Mouse (Mus musculus) CH12.LX (cell line): ENCODE measurements around the gene Lgr4. TPM values are rescaled to one million over a fixed set of nuclear protein-coding genes. Genes with fewer than 3 reads are reported as not detected.

Experiments
- DNase-seq: peaks from one replicate; pipeline ENCODE4 v3.0.0-alpha.2; 2013; ENCODE audit errors: extremely low read depth
- H3K27ac ChIP-seq: 2 replicates; pipeline ENCODE4 v1.5.1; 2012; ENCODE audit warnings: low read depth, mild to moderate bottlenecking, control low read depth, moderate library complexity; ENCODE audit not compliant: insufficient read depth
- H3K27me3 ChIP-seq: replicated peaks from 2 replicates; pipeline ENCODE3; 2012; ENCODE audit warnings: inconsistent platforms
- H3K36me3 ChIP-seq, 2 experiments: replicated peaks in 1 of 2; 2 replicates each; pipeline versions ENCODE3 to v1.6.1; 2012; ENCODE audit warnings: inconsistent platforms in 1 of 2, low read length in 1 of 2, mild to moderate bottlenecking in 1 of 2, mixed read lengths in 1 of 2, moderate library complexity in 1 of 2; ENCODE audit not compliant: control insufficient read depth in 1 of 2, insufficient read depth in 1 of 2
- H3K4me1 ChIP-seq, 2 experiments: 2 replicates each; pipeline ENCODE4 v1.6.1; 2012; ENCODE audit warnings: inconsistent platforms in 1 of 2, moderate library complexity in 1 of 2; ENCODE audit not compliant: insufficient read depth in 2 of 2, control insufficient read depth in 1 of 2
- H3K4me2 ChIP-seq: 2 replicates; pipeline ENCODE4 v1.6.1; 2012; ENCODE audit warnings: low read depth, mild to moderate bottlenecking, control low read depth; ENCODE audit not compliant: poor library complexity, insufficient read depth, severe bottlenecking
- H3K4me3 ChIP-seq, 3 experiments: fragments of 150-350 bp in 1 of 3; sonication (generic) in 1 of 3; replicated peaks in 1 of 3; 2 replicates each; pipeline versions ENCODE3 to v1.5.1; 2011 to 2012; ENCODE audit warnings: low read depth in 2 of 3, low read length in 2 of 3, mild to moderate bottlenecking in 2 of 3, moderate library complexity in 2 of 3, control low read depth in 1 of 3, improper control_type of control experiment in 1 of 3, inconsistent platforms in 1 of 3, mixed read lengths in 1 of 3; ENCODE audit not compliant: poor library complexity in 1 of 3
- H3K79me2 ChIP-seq: replicated peaks from 2 replicates; pipeline ENCODE4 v1.6.1; 2012; ENCODE audit warnings: mild to moderate bottlenecking, moderate library complexity; ENCODE audit not compliant: control insufficient read depth, poor library complexity, insufficient read depth, severe bottlenecking; ENCODE audit errors: extremely low read depth
- H3K9ac ChIP-seq: 2 replicates; pipeline ENCODE4 v1.6.1; 2012; ENCODE audit warnings: low read depth, mild to moderate bottlenecking, control low read depth, moderate library complexity; ENCODE audit not compliant: insufficient read depth
- H3K9me3 ChIP-seq: replicated peaks from 2 replicates; pipeline ENCODE3; 2012; ENCODE audit warnings: low read length, inconsistent platforms, mixed read lengths
- CTCF ChIP-seq, 2 experiments: IDR thresholded peaks in 1 of 2; conservative IDR thresholded peaks in 1 of 2; 2 replicates each; pipeline ENCODE4 v1.5.1; 2011 to 2012; ENCODE audit warnings: low read depth in 2 of 2, low read length in 2 of 2, improper control_type of control experiment in 1 of 2, inconsistent platforms in 1 of 2, mild to moderate bottlenecking in 1 of 2, moderate library complexity in 1 of 2
- HCFC1 ChIP-seq: IDR thresholded peaks from 2 replicates; pipeline ENCODE4 v1.6.1; 2012; ENCODE audit warnings: low read depth, mild to moderate bottlenecking, inconsistent platforms, low read length, improper control_type of control experiment
- IRF4 ChIP-seq: IDR thresholded peaks from 2 replicates; pipeline ENCODE4 v1.6.1; 2014; ENCODE audit warnings: low read depth, mild to moderate bottlenecking, inconsistent platforms, low read length, improper control_type of control experiment
- KAT2A ChIP-seq: IDR thresholded peaks from 2 replicates; pipeline ENCODE4 v1.6.1; 2012; ENCODE audit warnings: low read length, improper control_type of control experiment, inconsistent platforms; ENCODE audit not compliant: insufficient replicate concordance
- MAZ ChIP-seq: IDR thresholded peaks from 2 replicates; pipeline ENCODE4 v1.6.1; 2012; ENCODE audit warnings: low read depth, mild to moderate bottlenecking, inconsistent platforms, low read length, improper control_type of control experiment, moderate library complexity
- MXI1 ChIP-seq: IDR thresholded peaks from 2 replicates; pipeline ENCODE4 v1.6.1; 2011; ENCODE audit warnings: mild to moderate bottlenecking, low read depth, low read length, improper control_type of control experiment
- MYC ChIP-seq: IDR thresholded peaks from 2 replicates; pipeline ENCODE4 v1.6.1; 2011; ENCODE audit warnings: low read depth, mild to moderate bottlenecking, improper control_type of control experiment, low read length
- NRF1 ChIP-seq: IDR thresholded peaks from 2 replicates; pipeline ENCODE4 v1.6.1; 2014; ENCODE audit warnings: low read depth, mild to moderate bottlenecking, inconsistent platforms, low read length, improper control_type of control experiment, moderate library complexity
- POLR2A ChIP-seq: IDR thresholded peaks from 2 replicates; pipeline ENCODE4 v1.6.1; 2011; ENCODE audit warnings: low read depth, mild to moderate bottlenecking, improper control_type of control experiment, low read length
- POLR2AphosphoS2 ChIP-seq: IDR thresholded peaks from 2 replicates; pipeline ENCODE4 v1.6.1; 2011; ENCODE audit warnings: low read depth, low read length, improper control_type of control experiment
- RAD21 ChIP-seq: IDR thresholded peaks from 2 replicates; pipeline ENCODE4 v1.6.1; 2011; ENCODE audit warnings: low read depth, mild to moderate bottlenecking, low read length, improper control_type of control experiment, moderate library complexity
- RCOR1 ChIP-seq: conservative IDR thresholded peaks from 2 replicates; pipeline ENCODE4 v1.6.1; 2012; ENCODE audit warnings: low read depth, mild to moderate bottlenecking, inconsistent platforms, low read length, improper control_type of control experiment
- SIN3A ChIP-seq: IDR thresholded peaks from 2 replicates; pipeline ENCODE4 v1.6.1; 2012; ENCODE audit warnings: low read length, improper control_type of control experiment, inconsistent platforms
- USF2 ChIP-seq: conservative IDR thresholded peaks from 2 replicates; pipeline ENCODE4 v1.6.1; 2011; ENCODE audit warnings: low read depth, low read length, improper control_type of control experiment
- dilution Hi-C: fragments of 300-500 bp; cut with MboI; formaldehyde crosslinking; loops from 2 replicates; pipeline ENCODE4 v1.14.3; 2020; ENCODE audit warnings: low sequenced_read_pairs; ENCODE audit not compliant: extremely low pct_unique_long_range_greater_than_20kb, extremely low pct_ligation_motif_present
- in situ Hi-C: fragments of 300-500 bp; cut with MboI; formaldehyde crosslinking; loops from 3 replicates; pipeline ENCODE4 v1.14.3; 2019; ENCODE audit warnings: low sequenced_read_pairs, low pct_ligation_motif_present, low pct_unique_long_range_greater_than_20kb, mixed read lengths
- polyA plus RNA-seq: library from polyadenylated mRNA; unstranded; fragments of >175 nt; gene quantifications from 2 replicates; pipeline ENCODE4 v1.2.1, GENCODE M21; 2012; ENCODE audit warnings: low read depth; ENCODE audit not compliant: insufficient read length
- total RNA-seq, 2 experiments: library from RNA; depleted of rRNA; stranded (reverse); fragments of 300-350 nt in 1 of 2; fragments of >200 nt in 1 of 2; gene quantifications; 2 replicates each; pipeline ENCODE4 v1.2.3; 2012 to 2014

Gene Lgr4
- total and polyA plus RNA-seq, 3 experiments = 6.1 to 11.4 (median 6.9) TPM

- no peak for TF ChIP-seq IRF4
These were observed 11.8 kb downstream of the Lgr4 start (continued) for GRCm38 (mm10) chr2:109929256-109929655.

- H3K79me2 ChIP-seq = no peaks in the 10 kb centered on the region
- no peak overlapping the region for H3K4me2 ChIP-seq
- H3K4me1 ChIP-seq = no peaks in the 10 kb centered on the region
- TF ChIP-seq USF2 (no peak), SIN3A (no peak)
- dilution Hi-C loops (no loop called here), in situ Hi-C loops (no loop called here)
- H3K9me3 ChIP-seq = no peaks in the 10 kb centered on the region
- H3K27ac ChIP-seq = no peak overlapping the region
- no peak overlapping the region for H3K9ac ChIP-seq
- H3K4me3 ChIP-seq = no peak overlapping the region
- DNase-seq = no peak
- peaks cover 0 to 31% of the 10 kb centered on the region in 2 experiments for H3K36me3 ChIP-seq
- H3K27me3 ChIP-seq = no peaks in the 10 kb centered on the region
These were observed 12.9 kb downstream of the Lgr4 start for GRCm38 (mm10) chr2:109930366-109930765.

GRCm38 (mm10) chr2:109930771-109931170, 13.3 kb downstream of the Lgr4 start:
- no peak for DNase-seq
- dilution Hi-C loops = no loop called here
- Histone ChIP-seq H3K4me3 (no peak overlapping the region), H3K4me2 (no peak overlapping the region), H3K27ac (no peak overlapping the region), H3K27me3 (no peaks in the 10 kb centered on the region), H3K9me3 (no peaks in the 10 kb centered on the region), H3K36me3 (peaks cover 0 to 27% of the 10 kb centered on the region in 2 experiments), H3K79me2 (no peaks in the 10 kb centered on the region), H3K9ac (no peak overlapping the region), H3K4me1 (no peaks in the 10 kb centered on the region)
- TF ChIP-seq CTCF (conservative IDR thresholded peaks at IDR 0.05 in 1 of 2, IDR thresholded peaks at IDR 0.05 in 1 of 2; ENCODE audit: low read depth in 2 of 2, low read length in 2 of 2) = peak in 1 of 2 experiments; percentile 21; a peak in 2 of 4 replicates
- no peak for TF ChIP-seq MXI1
- TF ChIP-seq MYC = no peak
- in situ Hi-C loops = no loop called here

GRCm38 (mm10) chr2:109931978-109932780, 14.7 kb downstream of the Lgr4 start:
- H3K9ac ChIP-seq = no peak overlapping the region
- in situ Hi-C loops = no loop called here
- dilution Hi-C loops = no loop called here
- H3K4me3 ChIP-seq = no peak overlapping the region
- no peak overlapping the region for H3K4me2 ChIP-seq
- TF ChIP-seq RAD21 (no peak), POLR2AphosphoS2 (no peak), KAT2A (no peak), NRF1 (no peak), IRF4 (no peak), MXI1 (no peak), RCOR1 (no peak), MAZ (no peak), POLR2A (no peak), HCFC1 (no peak)
- no peak overlapping the region for H3K27ac ChIP-seq
- no peaks in the 10 kb centered on the region for H3K9me3 ChIP-seq
- H3K36me3 ChIP-seq = peaks cover 0 to 20% of the 10 kb centered on the region in 2 experiments
- H3K27me3 ChIP-seq = no peaks in the 10 kb centered on the region
- DNase-seq = no peak
- no peaks in the 10 kb centered on the region for H3K79me2 ChIP-seq
- H3K4me1 ChIP-seq = no peaks in the 10 kb centered on the region
